Mouse (Mus musculus): ENCODE measurements around the gene Zfp853.
A peak's percentile ranks its signal among the peaks of the same experiment; 100 is the strongest.

The Zfp853 gene

DNA sequence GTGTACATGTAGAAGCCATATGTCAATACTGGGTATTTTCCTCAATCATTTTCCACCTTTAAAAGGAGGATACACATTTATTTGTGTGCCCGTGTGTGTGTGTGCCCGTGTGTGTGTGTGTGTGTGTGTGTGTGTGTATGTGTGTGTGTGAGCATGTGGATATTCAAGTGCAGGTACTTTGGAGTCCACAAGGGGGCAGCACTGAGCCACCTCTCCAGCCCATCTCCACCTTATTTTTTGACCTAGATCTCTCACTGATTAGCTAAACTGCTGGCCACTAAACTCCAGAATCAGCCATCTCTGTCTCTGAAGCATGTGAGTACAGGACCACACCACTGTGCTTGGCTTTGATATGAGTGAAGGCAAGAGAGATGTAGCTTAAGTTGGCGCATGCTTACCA lies 1.4 kb upstream of the Zfp853 start:
- DNase-seq (ENCODE audit: extremely low read depth, low read depth), result no peak

DNA sequence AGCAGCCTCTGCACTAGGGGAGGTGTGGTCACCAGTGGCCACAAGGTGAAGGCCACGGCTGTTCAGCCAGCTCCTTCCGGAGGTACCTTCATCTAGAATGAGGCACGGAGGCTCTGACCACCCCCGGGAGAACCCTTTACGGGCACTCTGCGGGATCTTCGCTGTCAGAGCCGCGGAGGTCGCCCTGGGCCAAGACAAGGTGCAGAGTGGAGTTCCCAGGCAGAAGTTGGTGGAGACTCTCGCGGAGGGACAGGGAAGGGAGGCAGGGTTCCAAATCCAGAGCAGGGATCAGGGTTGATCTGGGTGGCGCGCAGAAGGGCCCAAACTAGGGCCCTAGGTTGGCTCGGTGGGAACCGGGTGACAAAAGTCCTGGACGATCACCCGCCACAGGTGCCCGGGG lies 544 bp downstream of the Zfp853 start:
- DNase-seq (ENCODE audit: extremely low read depth, low read depth), result no peak

DNA sequence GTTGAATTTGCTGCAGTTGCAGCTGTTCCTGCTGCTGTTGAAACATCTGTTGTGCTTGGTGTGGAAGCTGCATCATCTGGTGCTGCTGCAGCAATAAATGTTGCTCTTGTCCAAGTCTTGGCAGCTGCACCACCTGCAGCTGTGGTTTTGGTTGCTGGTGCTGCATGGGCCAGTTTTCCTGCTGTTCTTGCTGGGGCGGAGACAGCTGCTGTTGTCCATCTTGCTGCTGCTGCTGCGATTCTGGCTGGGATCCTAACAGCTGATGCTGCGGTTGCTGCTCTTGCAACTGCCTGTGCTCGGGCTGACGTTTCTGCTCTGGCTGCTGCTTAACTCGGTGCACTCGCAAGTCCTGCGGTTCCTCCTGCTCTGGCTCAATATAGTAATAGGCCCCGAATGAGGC lies 4.1 kb downstream of the Zfp853 start:
- no peak for DNase-seq (ENCODE audit: extremely low read depth, low read depth)

DNA sequence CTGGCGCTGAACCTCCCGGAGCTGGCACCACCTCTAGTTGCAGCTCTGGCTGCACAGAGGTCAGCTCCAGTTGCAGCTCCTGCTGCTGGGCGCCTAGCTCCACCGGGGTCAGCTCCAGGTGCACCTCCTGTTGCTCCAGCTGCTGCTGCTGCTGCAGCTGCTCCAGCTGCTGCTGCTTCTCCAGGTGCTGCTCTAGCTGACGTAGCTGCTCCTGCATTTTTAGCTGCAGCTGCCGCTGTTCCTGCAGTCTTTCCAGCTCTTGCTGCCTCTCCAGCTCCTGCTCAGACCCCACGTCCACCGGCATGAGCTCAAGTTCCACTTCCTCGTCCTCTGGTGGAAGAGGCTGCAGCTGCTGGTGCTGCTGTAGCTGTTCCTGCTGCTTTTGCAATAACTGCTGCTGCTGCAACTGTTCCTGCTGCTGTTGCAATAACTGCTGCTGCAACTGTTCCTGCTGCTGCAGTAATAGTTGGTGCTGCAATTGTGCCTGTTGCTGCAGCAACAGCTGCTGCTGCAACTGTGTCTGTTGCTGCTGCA lies 5.0 kb downstream of the Zfp853 start:
- no peak for DNase-seq (ENCODE audit: extremely low read depth, low read depth)

DNA sequence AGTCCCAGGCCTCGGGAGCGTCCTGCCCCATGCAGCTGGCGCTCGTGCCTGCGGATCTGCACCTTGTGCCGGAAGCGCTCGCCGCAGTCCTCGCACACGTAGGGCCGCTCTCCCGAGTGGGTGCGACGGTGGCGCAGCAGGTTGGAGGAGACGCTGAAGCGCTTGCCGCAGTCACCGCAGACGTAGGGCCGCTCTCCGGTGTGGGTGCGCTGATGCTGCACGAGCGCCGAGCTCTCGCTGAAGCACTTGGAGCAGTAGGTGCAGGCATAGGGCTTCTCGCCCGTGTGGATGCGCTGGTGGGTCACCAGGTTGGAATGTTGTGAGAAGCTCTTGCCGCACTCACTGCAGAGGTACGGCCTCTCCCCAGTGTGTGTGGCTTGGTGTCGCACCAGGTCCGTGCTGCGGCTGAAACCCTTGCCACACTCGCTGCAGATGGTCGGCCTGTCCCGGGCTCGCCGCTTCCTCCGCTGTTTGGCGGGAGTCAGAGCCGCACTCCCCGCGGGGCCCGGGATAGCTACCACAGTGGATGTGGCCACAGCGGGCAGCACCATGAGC lies 5.6 kb downstream of the Zfp853 start:
- DNase-seq (ENCODE audit: extremely low read depth, low read depth), result no peak

DNA sequence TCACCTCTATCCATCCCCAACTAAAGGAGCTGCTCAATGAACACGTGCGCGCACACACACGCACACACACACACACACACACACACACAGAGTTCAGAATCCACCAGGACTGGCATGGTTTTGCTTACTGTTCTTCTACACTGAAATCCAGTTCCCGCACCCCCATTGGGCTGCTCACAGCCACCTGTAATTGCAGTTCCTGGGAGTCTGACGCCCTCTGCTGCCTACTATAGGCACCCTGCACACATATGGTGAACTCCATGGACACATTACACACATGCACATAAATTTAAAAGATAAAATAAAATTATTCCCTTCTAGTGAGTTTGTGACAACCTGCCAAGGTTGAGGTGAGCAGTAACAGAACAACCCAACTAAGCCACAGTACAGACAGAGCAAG lies 8.7 kb downstream of the Zfp853 start:
- DNase-seq (ENCODE audit: extremely low read depth, low read depth), result no peak

DNA sequence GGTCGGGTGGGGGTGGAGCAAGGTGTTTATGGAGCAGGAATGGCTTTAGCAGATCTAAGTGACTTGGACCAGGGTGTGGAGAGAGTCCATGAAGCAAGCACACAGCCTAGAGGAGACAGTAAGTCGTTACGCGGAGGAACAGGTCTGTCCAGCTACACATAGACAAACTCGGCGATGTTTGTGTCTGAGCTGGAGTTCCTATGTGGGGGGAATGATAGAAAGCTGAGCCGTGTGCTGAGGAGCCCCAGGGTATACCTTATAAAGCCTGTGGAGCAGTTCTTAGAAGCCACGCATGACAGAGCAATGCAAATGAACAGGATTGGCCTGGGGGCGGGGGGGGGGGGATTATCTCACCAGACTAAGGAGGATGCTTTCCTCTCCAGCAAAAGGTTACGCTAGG lies 14.2 kb downstream of the Zfp853 start:
- DNase-seq (ENCODE audit: extremely low read depth, low read depth), result no peak

DNA sequence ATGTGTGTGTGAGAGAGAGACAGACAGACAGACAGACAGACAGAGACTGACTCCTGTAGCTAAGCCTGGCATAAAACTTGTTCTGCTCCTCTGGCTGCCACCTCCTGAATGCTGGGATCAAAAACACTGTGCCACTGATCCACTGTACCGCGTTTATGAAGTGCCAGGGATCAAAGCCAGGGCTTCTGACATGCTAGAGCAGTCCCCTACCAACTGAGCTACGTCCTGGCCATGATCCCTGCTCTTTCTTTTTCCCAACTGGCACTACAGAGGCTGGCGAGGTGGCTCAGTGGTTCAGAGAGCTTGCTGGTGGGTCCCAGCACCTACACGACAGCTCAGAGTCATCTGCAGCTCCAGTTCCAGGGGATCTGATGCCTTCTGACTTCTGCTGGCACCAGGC lies 17.7 kb downstream of the Zfp853 start:
- no peak for DNase-seq (ENCODE audit: extremely low read depth, low read depth)

DNA sequence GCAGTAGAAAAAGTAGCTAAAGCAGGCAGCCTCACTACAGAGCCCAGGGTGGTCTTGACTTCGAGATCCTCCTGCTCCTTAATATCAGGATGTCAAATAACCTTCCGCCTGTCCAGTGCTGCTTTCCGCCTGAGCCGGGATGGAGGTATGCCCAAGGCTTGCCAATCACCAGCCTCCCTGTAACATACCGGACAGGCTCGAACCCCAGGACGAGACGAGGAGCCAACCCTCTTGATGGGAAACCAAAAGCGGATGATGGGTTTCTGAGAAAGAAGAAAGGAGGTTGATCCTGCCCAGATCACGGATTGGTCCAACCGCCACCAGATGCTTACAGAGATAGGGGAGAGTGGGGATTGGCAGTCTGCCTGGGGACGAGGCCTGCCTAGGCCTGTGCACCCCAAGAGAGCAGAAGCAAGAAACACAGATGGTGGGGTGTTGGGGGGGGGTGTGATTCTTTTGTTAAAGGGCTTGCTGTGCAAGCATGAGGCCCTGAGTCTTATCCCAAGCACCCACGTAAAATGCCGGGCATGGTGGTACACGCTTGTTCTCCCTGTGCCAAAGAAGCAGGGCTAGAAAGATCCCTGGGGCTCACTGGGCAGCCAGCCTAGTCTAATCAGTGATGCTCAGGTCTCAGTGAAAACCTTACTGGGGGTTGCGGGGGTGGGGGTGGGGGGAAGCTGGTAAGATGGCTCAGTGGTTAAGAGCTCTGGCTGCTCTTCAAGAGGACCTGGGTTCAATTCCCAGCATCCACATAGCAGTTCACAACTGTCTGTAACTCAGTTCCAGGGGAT lies 20.7 kb downstream of the Zfp853 start:
- peak; percentile 93 for DNase-seq (ENCODE audit: extremely low read depth, low read depth)

DNA sequence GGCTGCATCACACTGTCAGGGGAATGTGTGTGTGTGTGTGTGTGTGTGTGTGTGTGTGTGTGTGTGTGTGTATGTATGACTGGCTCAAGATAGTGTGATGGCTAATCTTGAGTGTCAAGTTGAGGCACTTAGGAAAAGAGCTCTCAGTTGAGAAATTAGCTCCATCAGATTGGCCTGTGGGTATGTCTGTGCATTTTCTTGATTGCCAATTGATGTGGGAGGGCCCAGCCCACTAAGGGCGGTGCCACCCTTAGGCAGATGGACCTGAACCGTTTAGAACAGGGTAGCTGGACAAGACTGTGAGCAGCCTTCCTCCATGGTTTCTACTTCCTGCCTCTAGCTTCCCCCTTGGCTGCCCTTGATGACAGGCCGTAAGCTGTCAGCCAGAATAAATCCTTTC lies 21.3 kb downstream of the Zfp853 start:
- no peak for DNase-seq (ENCODE audit: extremely low read depth, low read depth)

DNA sequence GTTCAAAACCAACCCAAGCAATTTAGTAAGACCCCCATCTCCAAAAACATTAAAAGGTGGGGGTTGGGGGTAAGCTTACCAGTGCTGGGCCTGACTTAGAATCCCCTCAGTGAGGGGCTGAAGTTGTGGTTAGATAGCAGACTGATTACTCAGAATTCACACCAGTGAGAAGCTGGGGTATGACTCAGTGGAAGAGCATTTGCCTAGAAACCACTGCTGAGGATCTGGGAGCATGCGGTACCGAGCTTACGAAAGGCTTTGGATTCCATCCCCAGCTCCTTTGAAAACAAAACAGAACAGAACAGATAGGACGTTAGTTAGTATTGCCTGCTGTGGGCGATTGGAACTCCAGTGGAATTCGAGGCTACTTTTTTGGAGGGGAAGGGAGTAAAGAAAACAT lies 21.8 kb downstream of the Zfp853 start:
- DNase-seq (ENCODE audit: extremely low read depth, low read depth), result no peak

DNA sequence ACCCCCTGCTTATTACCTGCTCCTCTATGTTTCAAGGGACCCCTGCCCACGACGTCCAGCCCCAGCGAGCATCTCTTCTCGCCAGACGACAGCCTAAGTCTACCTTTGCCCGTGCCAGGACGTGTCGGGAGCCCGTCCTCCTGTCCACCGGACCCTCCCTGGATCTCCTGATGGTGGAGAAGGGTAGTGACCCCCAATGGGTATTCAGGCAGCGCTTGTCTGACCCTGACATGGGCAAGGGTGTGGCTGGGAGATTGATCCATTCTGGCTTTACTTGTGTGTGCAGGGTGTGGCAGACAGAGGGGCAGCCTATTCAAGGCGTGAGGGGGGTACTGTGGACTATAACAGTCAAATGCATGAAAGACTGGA lies 23.3 kb downstream of the Zfp853 start:
- DNase-seq (ENCODE audit: extremely low read depth, low read depth), result no peak

DNA sequence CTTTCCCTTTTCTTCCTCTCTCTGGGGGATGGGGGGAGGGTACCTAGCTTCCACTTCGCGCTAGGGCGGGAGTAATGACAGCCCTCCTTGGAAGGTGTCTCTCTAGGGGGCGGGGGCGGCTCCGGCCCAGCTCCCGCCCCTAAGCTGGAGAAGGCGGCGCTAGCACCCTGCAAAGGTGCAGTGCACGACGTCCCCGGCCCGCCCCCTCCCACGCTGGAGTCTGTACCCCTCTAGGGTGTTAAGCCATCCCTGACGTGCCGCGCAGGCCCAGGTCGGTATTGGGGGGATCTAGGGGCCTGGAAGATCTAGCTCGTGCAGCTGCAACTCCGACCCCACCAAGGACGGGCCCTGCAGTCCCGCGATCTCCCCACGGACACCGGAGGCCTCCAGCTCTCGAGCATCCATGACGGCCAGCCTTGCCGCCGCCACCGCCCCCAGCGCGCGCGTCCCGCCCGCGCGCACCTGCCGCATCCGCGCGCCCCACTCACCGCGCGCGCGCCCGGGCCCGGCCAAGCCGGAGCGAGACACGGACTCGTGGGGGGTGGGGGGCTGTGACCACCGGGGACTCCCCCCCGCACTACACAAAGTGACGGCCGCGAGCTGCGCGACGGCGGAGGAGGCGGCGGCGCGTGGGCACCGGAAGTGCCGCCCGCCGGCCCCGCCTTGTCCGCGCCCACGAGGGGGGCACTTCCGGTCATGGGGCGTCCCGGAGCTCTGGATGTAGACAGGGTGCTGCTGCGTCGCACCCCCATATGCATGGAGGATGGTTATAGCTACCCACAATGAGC lies 23.9 kb downstream of the Zfp853 start, which contains the start of gene Zfp316:
Zfp316 (minus strand) TSS at position 660 of the 788 bp plus-strand sequence.
- no peak for DNase-seq (ENCODE audit: extremely low read depth, low read depth)

DNA sequence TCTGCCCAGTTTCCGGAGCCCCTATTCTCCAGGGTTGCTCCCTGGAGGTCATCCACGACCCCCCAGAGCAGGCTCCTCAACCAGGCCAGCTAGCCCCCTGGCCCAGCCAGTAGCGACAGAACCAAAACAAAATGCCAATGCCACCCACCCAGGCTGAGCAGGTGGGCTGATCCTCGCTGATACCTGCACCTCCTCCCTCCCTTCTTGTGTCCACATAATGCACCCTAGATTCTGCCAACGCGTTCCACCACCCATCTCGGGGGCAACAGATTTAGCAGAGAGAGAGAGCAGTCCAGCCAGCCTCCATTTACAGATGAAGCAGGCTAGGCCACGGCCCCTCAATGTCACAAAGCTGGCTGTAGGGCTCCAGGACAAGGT lies 24.4 kb downstream of the Zfp853 start:
- DNase-seq (ENCODE audit: extremely low read depth, low read depth), result no peak

DNA sequence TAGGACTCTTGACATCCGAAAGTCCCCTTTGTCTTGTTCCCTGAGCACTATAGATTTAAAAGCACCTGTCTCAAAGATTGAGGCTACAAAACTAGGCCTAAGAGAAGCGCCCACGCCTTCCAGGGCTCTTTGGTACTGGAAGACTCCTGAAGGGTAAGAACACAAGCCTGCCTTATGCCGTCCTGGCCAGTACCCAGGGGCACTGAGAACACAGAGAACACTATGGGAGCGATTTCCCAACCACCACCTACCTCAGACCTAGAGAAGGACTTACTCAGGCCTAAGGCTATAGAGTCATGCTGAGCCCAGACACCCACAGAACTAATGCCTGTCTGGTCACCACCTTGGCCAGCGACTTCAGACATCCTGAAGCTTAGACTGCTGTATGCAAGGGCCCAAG lies 26.6 kb downstream of the Zfp853 start:
- no peak for DNase-seq (ENCODE audit: extremely low read depth, low read depth)

DNA sequence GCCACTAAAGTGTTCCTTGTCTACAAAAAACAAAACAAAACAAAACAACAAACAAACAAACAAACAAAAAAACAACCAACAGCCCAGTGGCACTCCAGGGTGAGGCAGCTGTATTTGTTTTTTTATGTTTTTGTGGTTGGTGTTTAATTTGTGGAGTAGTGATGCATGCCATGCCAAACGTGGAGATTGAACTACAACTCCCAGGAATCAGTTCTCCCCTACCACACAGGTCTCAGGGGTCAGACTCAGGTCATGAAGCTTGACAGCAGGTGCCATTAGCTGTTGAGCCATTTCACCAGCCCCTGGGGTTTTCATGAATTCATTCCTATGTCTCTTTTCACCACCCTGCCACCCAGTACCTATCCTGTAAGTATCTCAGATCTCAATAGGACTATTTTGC lies 28.0 kb downstream of the Zfp853 start:
- DNase-seq (ENCODE audit: extremely low read depth, low read depth), result no peak

DNA sequence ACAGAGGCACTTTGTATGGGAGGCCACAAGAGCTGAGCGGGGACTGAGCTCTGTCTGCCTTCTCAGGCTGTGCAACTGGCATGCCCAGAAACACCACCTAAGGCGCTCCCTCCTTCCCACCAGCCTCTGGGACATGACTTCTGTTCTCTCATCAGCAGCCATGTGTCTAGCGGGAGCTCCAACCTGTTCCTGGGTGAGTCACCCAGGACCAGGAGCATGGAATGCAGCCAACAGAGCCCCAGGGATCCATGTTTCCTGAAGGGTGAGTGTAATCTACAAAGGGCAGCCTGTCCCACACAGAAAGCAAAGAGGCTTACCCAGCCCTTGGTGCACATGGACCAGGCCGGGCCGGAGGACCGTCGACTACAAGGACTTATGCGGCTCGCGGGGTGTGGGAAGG lies 28.7 kb downstream of the Zfp853 start:
- DNase-seq (ENCODE audit: extremely low read depth, low read depth), result no peak

DNA sequence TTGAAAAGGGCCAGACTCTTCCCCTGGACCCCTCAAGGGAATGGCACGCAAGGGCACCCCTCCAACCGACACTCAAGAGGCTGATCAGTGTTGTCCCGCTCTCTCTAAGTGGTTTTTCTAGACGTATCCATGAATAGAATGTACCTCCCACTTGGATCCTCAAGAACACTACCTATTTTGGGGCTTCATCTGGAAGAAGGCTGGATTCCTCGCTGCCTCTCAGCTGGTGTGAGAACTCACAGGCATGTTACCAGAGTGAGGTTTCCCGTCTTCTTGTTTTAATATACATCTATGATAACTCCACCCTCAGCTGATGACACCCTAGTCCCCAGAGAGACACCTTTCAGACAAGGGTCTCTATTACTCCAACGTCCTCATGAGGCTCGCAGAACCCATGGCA lies 31.8 kb downstream of the Zfp853 start:
- DNase-seq (ENCODE audit: extremely low read depth, low read depth), result no peak

DNA sequence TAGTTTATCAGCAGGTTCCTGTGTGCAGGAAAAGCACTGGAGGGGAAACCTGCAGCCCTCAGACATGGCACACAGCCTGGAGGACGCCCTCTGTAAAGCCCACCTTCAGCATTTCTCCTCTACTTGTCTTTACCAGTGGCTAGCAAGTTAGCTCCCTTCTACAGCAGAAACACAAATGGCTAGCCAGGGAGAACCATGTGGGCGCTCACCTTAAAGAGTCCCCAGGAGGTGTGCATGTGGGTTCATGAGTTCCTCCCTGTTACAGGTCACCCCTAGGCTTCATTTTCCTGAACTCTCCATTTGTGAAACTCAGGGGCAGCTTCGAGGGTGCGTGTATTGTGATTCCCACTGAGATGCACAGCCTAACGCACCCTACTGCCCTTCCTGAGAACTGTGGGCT lies 37.6 kb downstream of the Zfp853 start:
- no peak for DNase-seq (ENCODE audit: extremely low read depth, low read depth)

DNA sequence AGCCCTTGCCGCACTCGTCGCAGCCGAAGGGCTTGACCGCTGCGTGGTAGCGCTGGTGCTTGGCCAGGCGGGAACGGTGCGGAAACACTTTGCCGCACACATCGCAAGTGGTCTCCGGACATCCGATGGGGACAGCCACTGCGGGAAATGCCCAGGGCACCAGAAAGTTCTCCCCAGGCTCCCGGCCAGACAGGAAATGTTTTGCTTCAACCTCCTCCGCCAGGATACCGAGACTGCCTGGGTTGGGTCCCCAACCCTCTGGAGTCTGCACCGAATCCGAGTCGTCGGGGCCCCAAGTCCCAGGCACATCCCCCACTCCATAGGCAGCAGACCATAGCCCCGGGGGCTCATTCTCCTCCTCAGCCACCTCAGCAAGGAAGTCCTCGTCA lies 38.3 kb downstream of the Zfp853 start:
- no peak for DNase-seq (ENCODE audit: extremely low read depth, low read depth)

DNA sequence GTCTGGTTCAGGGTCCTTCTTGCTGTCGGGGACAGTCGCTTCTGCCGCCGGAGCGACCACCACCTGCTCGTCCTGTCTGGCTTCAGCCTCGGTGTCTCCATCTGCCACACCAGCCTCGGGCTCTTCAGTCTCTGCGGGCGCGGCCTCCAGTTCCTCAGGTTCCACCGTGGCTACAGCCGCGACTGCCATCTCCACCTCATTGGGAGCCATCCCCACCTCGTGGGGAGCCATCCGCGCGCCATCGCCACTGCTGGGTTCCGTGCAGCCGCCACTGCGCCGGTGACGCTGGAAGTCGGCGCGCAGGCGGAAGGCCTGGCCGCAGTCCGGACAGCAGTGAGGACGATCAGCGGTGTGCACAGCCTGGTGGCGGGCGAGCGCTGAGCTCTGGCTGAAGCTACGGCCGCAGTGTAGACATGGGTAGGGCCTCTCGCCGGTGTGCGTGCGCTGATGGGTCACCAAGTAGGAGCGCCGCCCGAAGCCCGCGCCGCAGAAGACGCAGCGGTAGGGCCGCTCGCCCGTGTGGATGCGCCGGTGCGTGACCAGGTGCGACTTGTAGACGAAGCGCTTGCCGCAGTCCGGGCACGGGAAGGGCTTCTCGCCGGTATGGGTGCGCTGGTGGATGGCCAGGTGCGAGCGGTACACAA lies 38.8 kb downstream of the Zfp853 start:
- no peak for DNase-seq (ENCODE audit: extremely low read depth, low read depth)

DNA sequence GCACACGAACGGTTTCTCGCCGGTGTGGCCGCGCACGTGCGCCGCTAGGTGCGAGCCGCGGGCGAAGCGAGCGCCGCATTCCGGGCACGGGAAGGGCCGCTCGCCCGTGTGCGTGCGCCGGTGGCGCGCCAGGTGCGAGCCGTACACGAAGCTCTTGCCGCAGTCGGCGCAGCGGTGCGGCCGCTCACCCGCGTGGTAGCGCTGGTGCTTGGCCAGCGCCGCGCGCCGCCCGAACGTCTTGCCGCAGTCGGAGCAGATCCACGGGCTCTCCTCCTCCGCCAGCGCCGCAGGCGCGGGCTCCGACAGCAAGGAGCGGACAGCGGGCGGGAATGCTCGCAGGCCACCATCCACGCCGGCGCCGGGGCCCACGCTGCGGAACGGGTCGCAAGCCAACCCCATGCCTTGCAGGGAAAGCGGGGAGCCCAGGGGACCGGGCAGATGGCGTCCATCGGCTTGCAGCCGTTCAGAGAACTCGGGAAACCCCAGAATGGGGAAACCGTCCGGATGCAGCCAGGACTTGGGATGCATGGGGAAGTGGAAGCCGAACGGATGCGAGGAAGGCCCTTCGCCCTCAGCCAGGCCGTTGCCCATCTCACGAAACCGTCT lies 39.4 kb downstream of the Zfp853 start:
- DNase-seq (ENCODE audit: extremely low read depth, low read depth), result no peak
